Mouse (Mus musculus): ENCODE measurements at regions not wholly inside any gene's neighbourhood (a gene's known extent, or its start where the extent isn't known, plus 50 kb on each side); places are given as distances from the start of the nearest gene placed in this dataset. TPM values are rescaled to one million over a fixed set of nuclear protein-coding genes. Genes with fewer than 3 reads are reported as not detected.

Small RNAs in the stretch of these regions (microRNA-seq; reads per million reads assigned to microRNA genes)
- not detected for gene Mir6379
